Mouse (Mus musculus) hindbrain, embryonic 10.5 days (tissue): ENCODE data around the gene Stx6. TPM values are rescaled to one million over a fixed set of nuclear protein-coding genes. Genes with fewer than 3 reads are reported as not detected.

Experiments used
- DNase-seq: peaks from one replicate; pipeline ENCODE4 v3.0.0-alpha.2; 2017; ENCODE audit warnings: low spot score
- H3K27ac ChIP-seq: fragments of 300-500 bp; sonication (generic); 2 replicates; pipeline ENCODE4 v1.5.1; 2016; ENCODE audit warnings: mild to moderate bottlenecking, moderate library complexity
- H3K27me3 ChIP-seq: fragments of 300-500 bp; sonication (generic); 2 replicates; pipeline ENCODE4 v1.6.1; 2016; ENCODE audit warnings: mild to moderate bottlenecking; ENCODE audit not compliant: poor library complexity, insufficient read depth, severe bottlenecking
- H3K36me3 ChIP-seq: fragments of 300-500 bp; sonication (generic); 2 replicates; pipeline ENCODE4 v1.6.1; 2016; ENCODE audit warnings: mild to moderate bottlenecking, moderate library complexity
- H3K4me1 ChIP-seq: fragments of 300-500 bp; sonication (generic); replicated peaks from 2 replicates; pipeline ENCODE4 v1.6.1; 2016; ENCODE audit warnings: mild to moderate bottlenecking
- H3K4me3 ChIP-seq: fragments of 300-500 bp; sonication (generic); 2 replicates; pipeline ENCODE4 v1.5.1; 2016; ENCODE audit warnings: mild to moderate bottlenecking, moderate library complexity
- H3K9me3 ChIP-seq: fragments of 300-500 bp; sonication (generic); 2 replicates; pipeline ENCODE4 v1.6.1; 2016; ENCODE audit warnings: mild to moderate bottlenecking, moderate library complexity
- WGBS: fragments of 180-500 bp; shearing (Covaris S2); methylation state at CpG from one replicate; pipeline ENCODE4 v1.1.7; 2016; 5-methylcytosine and 5-hydroxymethylcytosine counted together
- polyA plus RNA-seq: library from polyadenylated mRNA; unstranded; fragments of >200 nt; fragmentation: Nextera tagmentation; extraction: Ambion mirVana; gene quantifications from 2 replicates; pipeline ENCODE4 v1.2.1, GENCODE M21; 2016

Gene Stx6
- polyA plus RNA-seq, 1 experiment from 2014 or later, result 101 TPM

- peaks cover 94% of the 10 kb centered on the region for H3K36me3 ChIP-seq
- no peak overlapping the region for H3K4me3 ChIP-seq
- no peaks in the 10 kb centered on the region for H3K9me3 ChIP-seq
- peaks cover 52% of the 10 kb centered on the region for H3K4me1 ChIP-seq
- no peak overlapping the region for H3K27ac ChIP-seq
- no peak for DNase-seq
- 89% methylated on average over 5 of the region's 5 CpGs for WGBS
- H3K27me3 ChIP-seq, result no peaks in the 10 kb centered on the region
Observed at GRCm38 (mm10) chr1:155202472-155202871, 44.0 kb downstream of the Stx6 start.

GRCm38 (mm10) chr1:155203101-155203500 is 44.6 kb downstream of the Stx6 start:
- DNase-seq, result no peak
- H3K4me3 ChIP-seq, result no peak overlapping the region
- peaks cover 91% of the 10 kb centered on the region for H3K36me3 ChIP-seq
- H3K27me3 ChIP-seq, result no peaks in the 10 kb centered on the region
- WGBS, result 83% methylated on average over 7 of the region's 7 CpGs
- H3K27ac ChIP-seq, result no peak overlapping the region
- H3K4me1 ChIP-seq, result peaks cover 56% of the 10 kb centered on the region
- no peaks in the 10 kb centered on the region for H3K9me3 ChIP-seq

- H3K36me3 ChIP-seq, result peaks cover 85% of the 10 kb centered on the region
- H3K4me1 ChIP-seq, result peaks cover 56% of the 10 kb centered on the region
- H3K9me3 ChIP-seq, result no peaks in the 10 kb centered on the region
- no peak overlapping the region for H3K4me3 ChIP-seq
- no peak for DNase-seq
- peak overlapping the region; percentile 68 for H3K27ac ChIP-seq
- no peaks in the 10 kb centered on the region for H3K27me3 ChIP-seq
- WGBS, result 88% methylated on average over 12 of the region's 12 CpGs
Observed at GRCm38 (mm10) chr1:155203954-155204353, 45.4 kb downstream of the Stx6 start.

- Histone ChIP-seq H3K27ac (peak overlapping the region; percentile 41), H3K27me3 (no peaks in the 10 kb centered on the region), H3K9me3 (no peaks in the 10 kb centered on the region), H3K4me1 (peaks cover 56% of the 10 kb centered on the region), H3K4me3 (no peak overlapping the region), H3K36me3 (peaks cover 78% of the 10 kb centered on the region)
- no peak for DNase-seq
- WGBS, result 92% methylated on average over 8 of the region's 8 CpGs
Observed at GRCm38 (mm10) chr1:155204560-155205162, 46.1 kb downstream of the Stx6 start.

GRCm38 (mm10) chr1:155205311-155205710 is 46.8 kb downstream of the Stx6 start:
- 70% methylated on average over 7 of the region's 7 CpGs for WGBS
- DNase-seq, result no peak
- peak overlapping the region; percentile 41; the same call in 1 of the 2 replicates for H3K27ac ChIP-seq
- peaks cover 62% of the 10 kb centered on the region for H3K4me1 ChIP-seq
- H3K4me3 ChIP-seq, result no peak overlapping the region
- no peaks in the 10 kb centered on the region for H3K9me3 ChIP-seq
- H3K27me3 ChIP-seq, result peaks cover 5% of the 10 kb centered on the region; the same call in 1 of the 2 replicates
- H3K36me3 ChIP-seq, result peaks cover 72% of the 10 kb centered on the region

- Histone ChIP-seq H3K36me3 (peaks cover 64% of the 10 kb centered on the region), H3K27ac (peak overlapping the region; percentile 50), H3K4me1 (peaks cover 67% of the 10 kb centered on the region), H3K4me3 (no peak overlapping the region), H3K27me3 (peaks cover 12% of the 10 kb centered on the region; the same call in 1 of the 2 replicates), H3K9me3 (no peaks in the 10 kb centered on the region)
- DNase-seq, result no peak
- WGBS, result 82% methylated on average over 19 of the region's 19 CpGs
Observed at GRCm38 (mm10) chr1:155205822-155206660, 47.5 kb downstream of the Stx6 start.

- H3K36me3 ChIP-seq, result peaks cover 46% of the 10 kb centered on the region
- peaks cover 20% of the 10 kb centered on the region for H3K27me3 ChIP-seq
- DNase-seq, result no peak
- WGBS, result 80% methylated on average over 3 of the region's 3 CpGs
- H3K9me3 ChIP-seq, result no peaks in the 10 kb centered on the region
- H3K4me1 ChIP-seq, result peaks cover 72% of the 10 kb centered on the region
- H3K27ac ChIP-seq, result no peak overlapping the region
- H3K4me3 ChIP-seq, result no peak overlapping the region
Observed at GRCm38 (mm10) chr1:155207859-155208258, 49.3 kb downstream of the Stx6 start.

- Histone ChIP-seq H3K4me1 (peaks cover 74% of the 10 kb centered on the region), H3K27me3 (peaks cover 34% of the 10 kb centered on the region), H3K9me3 (no peaks in the 10 kb centered on the region), H3K27ac (peak overlapping the region; percentile 89), H3K36me3 (peaks cover 28% of the 10 kb centered on the region), H3K4me3 (no peak overlapping the region)
- no peak for DNase-seq
- 70% methylated on average over 11 of the region's 11 CpGs for WGBS
Observed at GRCm38 (mm10) chr1:155210011-155210763, 51.7 kb downstream of the Stx6 start.

GRCm38 (mm10) chr1:155211017-155211416 is 52.5 kb downstream of the Stx6 start:
- no peak overlapping the region for H3K4me3 ChIP-seq
- H3K36me3 ChIP-seq, result peaks cover 21% of the 10 kb centered on the region
- peaks cover 75% of the 10 kb centered on the region for H3K4me1 ChIP-seq
- H3K27ac ChIP-seq, result peak overlapping the region; percentile 89
- 48% methylated on average over 7 of the region's 7 CpGs for WGBS
- DNase-seq, result peak; percentile 36
- H3K27me3 ChIP-seq, result peaks cover 42% of the 10 kb centered on the region
- no peaks in the 10 kb centered on the region for H3K9me3 ChIP-seq

GRCm38 (mm10) chr1:155212081-155212480 is 53.6 kb downstream of the Stx6 start:
- H3K4me3 ChIP-seq, result no peak overlapping the region
- peaks cover 79% of the 10 kb centered on the region for H3K4me1 ChIP-seq
- H3K27ac ChIP-seq, result peak overlapping the region; percentile 89
- H3K9me3 ChIP-seq, result no peaks in the 10 kb centered on the region
- H3K27me3 ChIP-seq, result peaks cover 45% of the 10 kb centered on the region
- DNase-seq, result no peak
- WGBS, result 55% methylated on average over 4 of the region's 4 CpGs
- H3K36me3 ChIP-seq, result peaks cover 16% of the 10 kb centered on the region

GRCm38 (mm10) chr1:155212493-155212892 is 54.0 kb downstream of the Stx6 start:
- 8% methylated on average over 6 of the region's 6 CpGs for WGBS
- Histone ChIP-seq H3K4me1 (peaks cover 81% of the 10 kb centered on the region), H3K9me3 (no peaks in the 10 kb centered on the region), H3K4me3 (0 out of 2 replicates have a peak overlapping the region, but pooled peaks have one; percentile 18), H3K27ac (peak overlapping the region; percentile 89), H3K36me3 (peaks cover 15% of the 10 kb centered on the region), H3K27me3 (peaks cover 45% of the 10 kb centered on the region)
- DNase-seq, result peak; percentile 86

- Histone ChIP-seq H3K4me3 (peak overlapping the region; percentile 18), H3K27me3 (peaks cover 45% of the 10 kb centered on the region), H3K9me3 (no peaks in the 10 kb centered on the region), H3K36me3 (peaks cover 13% of the 10 kb centered on the region), H3K4me1 (peaks cover 79% of the 10 kb centered on the region), H3K27ac (peak overlapping the region; percentile 89)
- 13% methylated on average over 18 of the region's 18 CpGs for whole genome bisulfite sequencing
- peak; percentile 69 for DNase-seq
Observed at GRCm38 (mm10) chr1:155212936-155213774, 54.6 kb downstream of the Stx6 start.
